Mouse (Mus musculus): Measurements from ENCODE around the gene Med13l. TPM values are rescaled to one million over a fixed set of nuclear protein-coding genes. Genes with fewer than 3 reads are reported as not detected.
A peak's percentile ranks its signal among the peaks of the same experiment; 100 is the strongest.

Med13l gene
- total RNA-seq, 2 experiments from 2014 or later: 21.5 to 25.6 TPM

- ATAC-seq (ENCODE audit: poor library complexity, severe bottlenecking): no peak
Measured at GRCm38 (mm10) chr5:118555305-118555704, 5.2 kb upstream of the Med13l start.

GRCm38 (mm10) chr5:118556387-118556937 is 4.0 kb upstream of the Med13l start:
- ATAC-seq (ENCODE audit: poor library complexity, severe bottlenecking): peak; percentile 47

GRCm38 (mm10) chr5:118558841-118559240 is 1.6 kb upstream of the Med13l start:
- no peak for ATAC-seq (ENCODE audit: poor library complexity, severe bottlenecking)

- peak; percentile 70 for ATAC-seq (ENCODE audit: poor library complexity, severe bottlenecking)
Measured at GRCm38 (mm10) chr5:118559584-118560384, 695 bp upstream of the Med13l start.

GRCm38 (mm10) chr5:118561086-118561987 is 858 bp downstream of the Med13l start:
- peak; percentile 22; the same call in 1 of the 2 replicates for ATAC-seq (ENCODE audit: poor library complexity, severe bottlenecking)

GRCm38 (mm10) chr5:118562206-118562605 is 1.7 kb downstream of the Med13l start:
- no peak for ATAC-seq (ENCODE audit: poor library complexity, severe bottlenecking)

- ATAC-seq (ENCODE audit: poor library complexity, severe bottlenecking): no peak
Measured at GRCm38 (mm10) chr5:118563590-118563989, 3.1 kb downstream of the Med13l start.

- no peak for ATAC-seq (ENCODE audit: poor library complexity, severe bottlenecking)
Measured at GRCm38 (mm10) chr5:118567395-118567794, 6.9 kb downstream of the Med13l start.

- ATAC-seq (ENCODE audit: poor library complexity, severe bottlenecking): no peak
Measured at GRCm38 (mm10) chr5:118569017-118569416, 8.5 kb downstream of the Med13l start.

- no peak for ATAC-seq (ENCODE audit: poor library complexity, severe bottlenecking)
Measured at GRCm38 (mm10) chr5:118569606-118570580, 9.4 kb downstream of the Med13l start.

- ATAC-seq (ENCODE audit: poor library complexity, severe bottlenecking): no peak
Measured at GRCm38 (mm10) chr5:118571504-118571903, 11.0 kb downstream of the Med13l start.

- 0 out of 2 replicates have a peak, but pooled peaks have one; percentile 16 for ATAC-seq (ENCODE audit: poor library complexity, severe bottlenecking)
Measured at GRCm38 (mm10) chr5:118574236-118574635, 13.8 kb downstream of the Med13l start.

- peak; percentile 84 for ATAC-seq (ENCODE audit: poor library complexity, severe bottlenecking)
Measured at GRCm38 (mm10) chr5:118574997-118575396, 14.5 kb downstream of the Med13l start.

GRCm38 (mm10) chr5:118575909-118576308 is 15.4 kb downstream of the Med13l start:
- no peak for ATAC-seq (ENCODE audit: poor library complexity, severe bottlenecking)

- no peak for ATAC-seq (ENCODE audit: poor library complexity, severe bottlenecking)
Measured at GRCm38 (mm10) chr5:118576731-118577130, 16.3 kb downstream of the Med13l start.

- ATAC-seq (ENCODE audit: poor library complexity, severe bottlenecking): no peak
Measured at GRCm38 (mm10) chr5:118585355-118585754, 24.9 kb downstream of the Med13l start.

- no peak for ATAC-seq (ENCODE audit: poor library complexity, severe bottlenecking)
Measured at GRCm38 (mm10) chr5:118586560-118586959, 26.1 kb downstream of the Med13l start.

GRCm38 (mm10) chr5:118588381-118588925 is 28.0 kb downstream of the Med13l start:
- no peak for ATAC-seq (ENCODE audit: poor library complexity, severe bottlenecking)

- ATAC-seq (ENCODE audit: poor library complexity, severe bottlenecking): no peak
Measured at GRCm38 (mm10) chr5:118589186-118589892, 28.9 kb downstream of the Med13l start.

All from megakaryocyte, adult 5-6 weeks (primary cell).